Mouse (Mus musculus): ENCODE results near the gene Mapkapk3.

Mapkapk3 gene

GRCm38 (mm10) chr9:107262375-107262774 lies 27.3 kb downstream of the Mapkapk3 start:
- no peak for DNase-seq

GRCm38 (mm10) chr9:107261792-107262191 lies 27.9 kb downstream of the Mapkapk3 start:
- DNase-seq: no peak

DNA sequence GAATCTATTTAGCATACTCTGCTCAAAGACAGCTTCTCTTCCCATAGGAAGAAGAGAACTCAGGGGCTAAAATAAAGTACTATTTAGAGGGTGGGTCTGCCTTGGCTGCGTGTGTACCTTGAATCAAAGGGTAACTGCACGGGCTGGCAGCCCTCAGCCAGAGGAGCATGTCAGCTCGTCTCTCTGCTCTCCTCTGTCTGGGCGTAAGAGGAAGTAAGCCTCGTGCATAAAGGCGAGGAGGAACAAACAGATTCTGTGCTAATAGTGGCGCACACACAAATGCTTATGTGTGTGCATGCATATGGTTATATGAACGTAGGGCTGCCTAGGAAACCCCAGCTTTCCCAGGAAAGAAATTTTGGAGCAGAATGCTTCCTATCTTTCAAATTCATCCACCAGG lies 28.8 kb downstream of the Mapkapk3 start:
- DNase-seq: no peak

DNA sequence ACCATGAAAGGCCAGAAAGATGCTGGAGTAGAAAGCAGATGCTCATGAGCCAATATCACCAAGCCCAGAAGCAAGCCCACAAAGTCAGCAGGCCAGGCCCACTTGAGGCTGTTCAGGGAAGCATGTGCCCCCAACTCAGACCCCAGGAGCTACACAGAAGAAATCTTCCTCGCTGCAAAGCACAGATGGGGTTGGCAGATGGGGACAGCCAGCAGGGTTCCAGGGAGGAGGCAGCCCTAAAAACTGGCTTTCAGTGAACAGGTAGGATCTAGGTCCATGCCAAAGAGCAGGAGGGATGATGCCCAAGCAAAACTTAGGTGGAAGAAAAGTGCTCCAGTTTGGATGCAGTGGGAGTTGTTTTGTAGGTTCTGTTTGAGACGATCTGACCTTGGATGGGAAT lies 29.2 kb downstream of the Mapkapk3 start:
- DNase-seq: no peak

- DNase-seq: no peak
Measured at GRCm38 (mm10) chr9:107259571-107259970, 30.1 kb downstream of the Mapkapk3 start.

DNA sequence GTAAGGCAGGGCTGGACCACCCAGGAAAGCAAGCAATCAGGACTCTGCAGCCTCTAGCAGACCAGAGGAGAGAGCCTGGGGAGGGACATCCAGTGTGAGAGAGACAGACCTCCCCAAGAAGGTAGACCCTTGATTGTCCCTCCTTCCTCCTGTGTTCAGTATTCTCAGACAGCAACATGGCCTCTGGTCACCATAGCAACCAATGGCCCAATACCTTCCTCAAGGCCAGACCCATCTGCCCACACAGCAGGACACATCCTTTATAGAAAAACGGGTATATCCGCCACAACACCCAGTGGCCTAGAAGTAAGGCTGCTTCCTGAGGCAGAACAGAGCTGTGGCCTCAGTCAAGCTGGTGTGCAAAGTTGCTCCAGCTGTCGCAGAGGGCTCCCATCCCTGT lies 34.1 kb downstream of the Mapkapk3 start:
- DNase-seq: no peak

DNA sequence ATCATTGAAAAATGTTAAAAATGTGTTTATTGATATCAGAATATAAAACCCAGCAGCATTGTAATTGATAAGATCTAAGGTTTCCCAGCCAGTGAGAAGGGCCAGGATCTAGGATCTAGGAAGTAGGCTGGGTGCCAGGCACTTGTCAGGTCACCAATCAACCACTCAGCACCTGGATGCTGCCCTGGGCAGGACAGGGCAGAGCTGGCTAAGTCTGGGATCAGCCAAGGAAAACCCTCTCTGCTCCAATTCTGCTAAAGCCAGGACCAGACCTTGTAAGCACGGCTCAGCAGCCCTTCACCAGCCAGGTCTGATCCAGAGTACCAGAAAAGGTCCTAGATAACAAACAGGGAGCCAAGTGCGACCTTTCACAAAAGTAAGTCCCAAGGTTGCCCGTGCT lies 34.8 kb downstream of the Mapkapk3 start:
- peak; percentile 55 for DNase-seq

DNA sequence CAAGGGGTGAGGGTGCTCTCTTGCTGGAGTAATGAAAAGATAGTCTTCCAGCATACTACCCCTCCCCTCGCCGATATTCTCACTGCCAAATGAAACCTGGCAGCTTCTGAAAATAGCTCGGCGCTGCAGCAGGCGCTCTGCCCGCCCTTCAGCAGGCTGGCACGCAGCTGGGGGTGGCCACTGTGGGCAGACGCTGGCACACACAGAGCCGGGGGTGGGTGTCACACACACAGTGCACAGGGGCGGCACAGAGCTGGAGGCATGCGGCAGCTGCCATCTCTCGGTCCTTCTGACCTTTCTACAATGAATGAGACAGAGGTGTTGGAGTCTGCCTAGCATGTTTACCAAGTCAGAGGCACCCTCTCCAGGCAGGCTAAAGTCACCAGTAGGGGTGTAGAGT lies 35.2 kb downstream of the Mapkapk3 start:
- peak; percentile 47 for DNase-seq

DNA sequence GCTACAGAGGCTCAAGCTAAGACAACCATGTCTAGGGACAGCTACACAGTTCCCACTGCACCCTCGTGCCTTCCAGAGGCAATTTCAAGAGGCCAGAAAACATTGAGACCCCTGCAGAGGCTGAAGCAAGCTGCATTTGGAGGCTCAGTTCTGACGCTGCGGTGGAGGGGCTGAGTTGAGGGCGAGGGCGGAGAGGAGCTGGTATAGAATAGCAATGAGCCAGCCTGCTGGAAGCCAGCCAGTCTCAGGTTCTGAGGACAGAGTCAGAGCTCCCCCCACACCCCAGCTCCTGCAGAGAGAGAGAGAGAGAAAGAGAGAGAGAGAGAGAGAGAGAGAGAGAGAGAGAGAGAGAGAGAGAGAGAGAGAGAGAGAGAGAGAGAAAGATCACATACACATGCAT lies 37.5 kb downstream of the Mapkapk3 start:
- peak; percentile 33 for DNase-seq

DNA sequence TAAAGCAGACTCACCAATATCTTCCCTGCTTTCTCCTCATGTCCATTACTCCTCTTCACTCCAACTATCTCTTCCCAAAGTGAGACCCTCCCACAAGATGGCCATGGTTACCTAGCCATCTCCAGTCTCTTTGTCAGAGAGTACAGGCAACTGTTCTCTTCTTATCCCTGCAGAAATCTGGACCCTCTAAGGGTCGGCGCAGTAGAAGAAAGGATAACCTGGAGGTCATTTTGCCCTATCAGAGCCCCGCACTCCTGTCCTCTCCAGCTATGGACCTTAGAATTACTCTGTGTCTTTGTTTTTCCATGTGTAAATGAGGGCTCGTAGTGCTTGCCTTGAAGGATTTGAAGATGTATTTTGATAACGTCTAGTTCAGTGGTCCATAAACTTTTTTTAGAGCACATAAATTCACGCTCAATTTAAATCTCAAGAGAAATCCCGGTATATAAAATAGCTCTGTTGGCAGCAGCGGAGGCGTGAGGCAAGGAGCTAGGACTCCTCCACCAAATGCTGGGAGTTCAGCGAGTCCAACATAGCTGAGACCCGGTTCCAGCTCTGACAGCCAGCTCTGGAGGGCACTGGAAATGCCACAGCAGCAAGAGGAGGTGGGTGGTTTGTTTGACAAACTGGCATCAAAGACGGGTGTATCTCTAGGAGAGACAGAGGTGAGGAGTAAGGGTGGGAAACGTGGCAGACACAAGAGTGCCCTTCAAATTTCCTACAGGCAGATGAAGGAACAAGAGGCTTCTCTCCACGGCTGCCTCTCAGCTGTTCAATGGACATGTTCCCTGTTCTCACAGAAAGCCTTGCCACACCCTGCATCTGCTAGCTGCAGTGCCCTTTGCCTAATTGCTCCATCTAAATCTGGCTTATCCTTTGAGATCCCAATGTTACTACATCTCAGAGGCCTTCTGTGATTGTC lies 39.0 kb downstream of the Mapkapk3 start:
- no peak for DNase-seq

DNA sequence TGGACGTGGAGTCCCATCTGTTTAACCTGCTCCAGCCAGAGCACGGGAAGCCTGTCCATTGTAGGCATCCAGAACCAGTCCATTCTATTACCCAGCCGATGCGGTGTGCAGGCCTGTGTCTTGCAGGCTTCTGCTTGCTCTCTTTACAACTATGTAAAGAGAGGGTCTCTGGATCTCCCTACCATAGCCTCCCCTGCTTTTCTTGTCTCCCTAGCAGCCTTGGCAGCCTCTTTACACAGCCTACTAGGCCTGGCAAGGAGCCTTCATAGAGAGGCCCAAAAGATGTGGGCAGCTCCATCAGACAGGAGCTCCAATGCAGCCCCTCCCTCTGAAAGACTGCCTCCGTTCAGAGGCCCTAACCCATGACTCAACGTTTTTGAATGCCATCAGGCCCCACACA lies 40.5 kb downstream of the Mapkapk3 start:
- DNase-seq: no peak

- peak; percentile 20 for DNase-seq
Measured at GRCm38 (mm10) chr9:107246170-107246569, 43.5 kb downstream of the Mapkapk3 start.

- DNase-seq: no peak
Measured at GRCm38 (mm10) chr9:107245311-107245710, 44.4 kb downstream of the Mapkapk3 start.

DNA sequence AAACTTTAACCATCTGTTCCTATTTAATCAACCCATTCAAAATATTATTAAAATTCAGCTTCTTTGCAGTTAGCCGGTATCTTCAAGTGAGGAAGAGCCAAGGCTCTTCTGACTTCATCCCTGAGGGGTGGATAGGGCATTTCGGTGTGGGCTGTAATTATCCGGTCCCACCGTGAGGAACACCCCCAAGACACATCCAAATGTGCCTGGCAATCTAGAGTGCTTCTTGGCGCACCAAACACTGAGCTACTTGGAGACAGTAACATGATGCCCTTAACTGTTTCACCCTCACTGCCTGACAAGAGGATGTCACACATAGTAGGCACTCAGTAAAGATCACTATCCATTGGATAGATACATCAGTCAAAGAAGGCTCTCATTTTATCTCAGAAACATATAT lies 53.5 kb downstream of the Mapkapk3 start:
- no peak for DNase-seq

- DNase-seq: no peak
Measured at GRCm38 (mm10) chr9:107235261-107235660, 54.4 kb downstream of the Mapkapk3 start.

GRCm38 (mm10) chr9:107232140-107232539 lies 57.5 kb downstream of the Mapkapk3 start:
- no peak for DNase-seq

DNA sequence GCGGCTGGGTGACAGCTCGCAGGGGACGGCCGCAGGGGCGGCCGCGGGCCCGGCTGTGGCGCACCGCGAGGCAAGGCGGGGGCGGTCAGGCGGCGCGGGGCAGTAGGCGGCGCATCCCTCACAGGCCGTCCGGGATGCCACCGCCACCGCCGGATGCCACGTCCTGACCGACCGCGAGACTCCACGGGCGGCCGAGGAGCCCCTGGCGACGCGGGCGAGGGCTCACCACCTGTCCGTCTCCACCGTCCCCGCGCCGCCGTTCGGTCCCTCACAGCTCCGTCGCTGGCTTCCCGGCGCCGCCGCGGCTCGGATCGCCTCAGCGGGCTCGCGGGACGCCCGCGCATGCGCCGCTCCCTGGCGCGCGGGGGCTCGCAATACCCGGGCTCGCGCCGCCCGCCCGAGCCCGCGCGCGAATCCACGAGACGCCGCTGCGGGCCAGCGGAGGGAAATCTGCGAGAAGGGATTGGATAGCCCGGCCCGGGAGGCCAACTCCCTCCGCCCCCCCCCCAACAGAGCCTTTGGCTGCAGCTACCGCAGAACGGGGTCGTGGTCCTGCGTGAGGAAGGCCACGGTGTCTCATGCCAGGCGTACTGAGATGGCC lies 58.0 kb downstream of the Mapkapk3 start, which contains the start of gene Dock3:
TSS of gene Dock3 (minus strand) at position 371 of the 601 bp plus-strand sequence.
- DNase-seq: peak; percentile 65

GRCm38 (mm10) chr9:107230991-107231538 lies 58.6 kb downstream of the Mapkapk3 start:
- peak; percentile 19 for DNase-seq

DNA sequence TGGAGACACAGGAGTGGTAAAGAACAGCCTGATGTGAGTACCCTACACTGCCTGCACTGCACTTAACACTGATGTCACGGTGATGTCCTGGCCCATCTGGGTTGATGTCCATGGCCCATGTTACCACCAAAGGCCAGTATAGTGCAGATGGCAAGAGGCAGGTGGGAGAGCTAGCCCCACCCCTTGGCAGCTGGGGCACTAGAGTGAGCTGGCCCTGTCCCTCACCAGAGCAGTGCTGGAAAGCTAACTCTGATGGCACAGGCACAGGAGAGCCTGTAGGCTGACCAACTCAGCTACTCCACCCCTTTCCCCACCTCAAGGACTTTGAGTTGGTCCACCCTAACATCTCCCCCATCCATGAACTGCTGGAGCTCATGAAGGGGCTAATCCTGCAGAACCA lies 65.1 kb downstream of the Mapkapk3 start:
- DNase-seq: no peak
